Mouse (Mus musculus) testis, adult 2 months (tissue): ENCODE measurements around the gene Gpr182. TPM values are rescaled to one million over a fixed set of nuclear protein-coding genes. Genes with fewer than 3 reads are reported as not detected.

Experiments
- H3K27ac ChIP-seq: fragments of 200-500 bp; 2 replicates; pipeline ENCODE4 v1.5.1; 2012; ENCODE audit warnings: low read depth, low read length; ENCODE audit not compliant: control insufficient read depth, insufficient read depth
- H3K27me3 ChIP-seq: fragments of 200-500 bp; 2 replicates; pipeline ENCODE4 v1.6.1; 2012; ENCODE audit warnings: mild to moderate bottlenecking, low read length, moderate library complexity; ENCODE audit not compliant: control insufficient read depth, insufficient read depth
- H3K36me3 ChIP-seq: fragments of 200-500 bp; 2 replicates; pipeline ENCODE4 v1.6.1; 2012; ENCODE audit warnings: mild to moderate bottlenecking, low read length; ENCODE audit not compliant: control insufficient read depth, insufficient read depth
- H3K4me1 ChIP-seq: fragments of 200-500 bp; 2 replicates; pipeline ENCODE4 v1.6.1; 2012; ENCODE audit warnings: low read length; ENCODE audit not compliant: control insufficient read depth, insufficient read depth
- H3K4me3 ChIP-seq: fragments of 200-500 bp; 2 replicates; pipeline ENCODE4 v1.5.1; 2012; ENCODE audit warnings: low read depth, mild to moderate bottlenecking, low read length, moderate library complexity, mixed read lengths; ENCODE audit not compliant: control insufficient read depth
- CTCF ChIP-seq: fragments of 200-500 bp; IDR thresholded peaks from 2 replicates; pipeline ENCODE4 v1.5.1; 2012; ENCODE audit warnings: low read depth, mild to moderate bottlenecking, inconsistent platforms, low read length, moderate library complexity; ENCODE audit not compliant: control insufficient read depth, insufficient read depth, insufficient replicate concordance
- POLR2A ChIP-seq: fragments of 200-500 bp; IDR thresholded peaks from 2 replicates; pipeline ENCODE4 v1.6.1; 2012; ENCODE audit warnings: low read depth, mild to moderate bottlenecking, inconsistent platforms, low read length, moderate library complexity; ENCODE audit not compliant: control insufficient read depth
- polyA plus RNA-seq: library from polyadenylated mRNA; depleted of rRNA; stranded (reverse); fragments of >200 nt; gene quantifications from 2 replicates; pipeline ENCODE4 v1.2.3, GENCODE M21; 2012; rRNA removed

The Gpr182 gene
- polyA plus RNA-seq, 1 experiment = 0.57 TPM

DNA sequence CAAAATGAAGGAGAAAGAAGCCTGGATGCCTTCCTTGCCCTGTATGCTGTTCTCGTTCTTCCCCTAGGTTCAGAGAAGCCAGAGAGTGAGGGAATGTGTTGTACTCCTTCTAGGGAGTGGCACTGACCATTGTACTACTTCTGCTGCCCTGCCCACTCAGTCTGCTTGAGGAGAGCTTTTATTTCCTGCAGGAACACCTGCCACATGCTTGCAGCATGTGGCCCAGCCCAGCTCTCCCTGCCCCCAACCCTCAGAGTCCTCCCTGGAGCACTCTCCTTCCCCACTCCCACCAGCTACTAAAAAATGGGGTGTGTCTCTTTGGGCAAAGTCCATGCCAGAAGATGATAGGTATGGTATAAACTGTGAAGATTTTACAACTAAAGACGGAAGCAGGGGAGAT, 47.2 kb downstream of the Gpr182 start:
- no peaks in the 10 kb centered on the region for H3K27me3 ChIP-seq
- no peak overlapping the region for H3K27ac ChIP-seq
- TF ChIP-seq CTCF = no peak
- no peak for TF ChIP-seq POLR2A
- H3K4me1 ChIP-seq = no peaks in the 10 kb centered on the region
- no peak overlapping the region for H3K4me3 ChIP-seq
- H3K36me3 ChIP-seq = no peaks in the 10 kb centered on the region

DNA sequence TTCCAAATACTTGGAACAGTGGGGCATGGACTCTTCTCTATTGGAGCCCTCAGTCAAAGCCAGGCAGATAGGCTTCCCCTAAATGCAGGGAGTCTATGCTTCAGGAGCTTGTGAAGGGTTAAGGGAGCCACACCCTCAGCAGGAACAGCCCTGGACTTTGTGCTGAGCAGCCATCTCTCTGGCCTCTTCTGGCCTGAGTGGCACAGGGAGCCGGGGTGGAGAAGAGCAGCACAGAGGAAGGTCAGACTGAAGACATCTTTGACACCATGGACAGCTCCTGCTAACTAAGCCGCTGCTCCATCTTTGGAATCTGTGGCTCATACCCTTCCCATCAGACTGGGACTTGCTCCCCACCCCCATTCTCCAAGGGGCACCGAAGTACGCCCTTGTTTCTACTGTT, 48.2 kb downstream of the Gpr182 start:
- Histone ChIP-seq H3K27ac (no peak overlapping the region), H3K4me1 (no peaks in the 10 kb centered on the region), H3K27me3 (no peaks in the 10 kb centered on the region), H3K36me3 (no peaks in the 10 kb centered on the region), H3K4me3 (no peak overlapping the region)
- no peak for TF ChIP-seq CTCF
- TF ChIP-seq POLR2A = no peak

DNA sequence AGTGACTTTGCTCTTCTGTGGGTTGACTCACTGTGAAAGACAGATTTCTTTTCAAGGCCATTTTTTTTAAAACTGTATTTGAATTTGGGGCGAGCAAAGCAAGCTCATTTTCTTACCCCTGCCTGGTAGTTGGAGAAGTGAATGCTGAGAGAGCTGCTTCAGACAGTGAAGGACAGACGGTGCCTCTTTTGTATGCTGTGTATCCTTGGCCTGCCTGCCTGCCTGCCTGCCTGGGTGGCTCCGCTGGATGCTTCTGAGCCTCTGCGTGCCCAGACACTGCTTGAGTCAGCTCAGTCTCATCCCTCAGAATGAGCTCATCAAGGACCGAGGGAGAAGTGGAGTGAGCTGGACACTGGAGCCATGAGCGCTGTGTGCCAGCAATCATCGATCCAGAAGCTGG, 52.6 kb downstream of the Gpr182 start:
- H3K36me3 ChIP-seq = no peaks in the 10 kb centered on the region
- TF ChIP-seq CTCF = no peak
- no peak for TF ChIP-seq POLR2A
- H3K27ac ChIP-seq = no peak overlapping the region
- H3K27me3 ChIP-seq = no peaks in the 10 kb centered on the region
- no peak overlapping the region for H3K4me3 ChIP-seq
- no peaks in the 10 kb centered on the region for H3K4me1 ChIP-seq

Other genes with a start within 250 kb of the Gpr182 start
- gene Ndufa4l2, start 236.8 kb downstream of the Gpr182 start, polyA plus RNA-seq = 65.0 and 74.9 TPM in 2 replicates
- 12.7 and 16.7 TPM in 2 replicates for gene Shmt2, start 229.3 kb downstream of the Gpr182 start, polyA plus RNA-seq
- 0.36 and 0.51 TPM in 2 replicates for gene Nxph4, start 217.2 kb downstream of the Gpr182 start, polyA plus RNA-seq
- gene Lrp1, start 130.6 kb downstream of the Gpr182 start, polyA plus RNA-seq = 20.8 and 25.9 TPM in 2 replicates
- 3.9 and 5.9 TPM in 2 replicates for gene Stat6, start 108.7 kb downstream of the Gpr182 start, polyA plus RNA-seq
- 46.8 and 58.1 TPM in 2 replicates for gene Nemp1, start 84.8 kb downstream of the Gpr182 start, polyA plus RNA-seq
- 24.6 and 26.2 TPM in 2 replicates for gene Nab2, start 83.2 kb downstream of the Gpr182 start, polyA plus RNA-seq
- 18.5 and 19.1 TPM in 2 replicates for gene Myo1a, start 46.6 kb downstream of the Gpr182 start, polyA plus RNA-seq
- gene Tac2, start 27.3 kb downstream of the Gpr182 start, polyA plus RNA-seq = not detected in 2 replicates
- 3.8 and 4.4 TPM in 2 replicates for gene Zbtb39, start 12.2 kb downstream of the Gpr182 start, polyA plus RNA-seq
- 0.07 TPM in 2 replicates for gene Rdh1, start 8.0 kb upstream of the Gpr182 start, polyA plus RNA-seq
- gene Rdh16f1, start 8.1 kb upstream of the Gpr182 start, polyA plus RNA-seq = not detected in 2 replicates
- gene Rdh9, start 24.7 kb upstream of the Gpr182 start, polyA plus RNA-seq = 0.11 and 0.23 TPM in 2 replicates
- 0.04 TPM in 2 replicates for gene Rdh16, start 49.4 kb upstream of the Gpr182 start, polyA plus RNA-seq
- gene Rdh19, start 98.2 kb upstream of the Gpr182 start, polyA plus RNA-seq = not detected in 2 replicates
- gene Rdh16f2, start 114.7 kb upstream of the Gpr182 start, polyA plus RNA-seq = 0.23 and 0.26 TPM in 2 replicates
- gene Rdh7, start 137.1 kb upstream of the Gpr182 start, polyA plus RNA-seq = not detected in 2 replicates
- gene Sdr9c7, start 146.8 kb upstream of the Gpr182 start, polyA plus RNA-seq = 0.38 and 0.49 TPM in 2 replicates